Comparison of ENCODE assay signal across 17 mouse cellular contexts in the genomic region with DNA sequence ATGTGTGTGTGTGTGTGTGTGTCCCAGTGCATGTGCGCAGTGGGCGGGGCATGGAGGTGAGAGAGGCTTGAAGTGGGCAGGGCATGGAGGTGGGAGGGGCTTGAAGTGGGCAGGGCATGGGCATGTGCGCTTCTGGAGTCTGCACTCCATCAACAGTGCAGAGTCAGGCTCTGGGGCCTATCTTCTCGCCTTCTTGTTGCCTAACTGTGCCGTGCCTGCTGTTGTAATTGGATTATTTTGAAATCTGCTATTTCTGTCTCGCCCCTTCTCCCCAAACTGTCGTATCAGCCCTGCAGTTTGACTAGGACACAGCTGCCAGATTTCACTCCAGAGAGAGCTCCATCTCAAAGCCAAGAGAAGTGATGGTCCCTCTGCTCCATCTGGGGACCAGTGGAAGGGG.
DNase-seq lines count a peak whose midpoint lies in the region; ATAC-seq lines count a peak whose summit lies in the region.
"Had no signal": no experiment of that assay in that cellular context is flagged by ENCODE, and none has a peak within 500 bp of the region (broad histone marks: within the 10 kb centered on the region; RNA-seq: fewer than 3 reads in every experiment).

No protein-coding gene starts in this region.

- H3K4me1 ChIP-seq in liver, embryonic 12.5 days, result no peaks in the 10 kb centered on the region
- H3K4me1 ChIP-seq: midbrain, embryonic 10.5 days had no signal

- H3K36me3 ChIP-seq in liver, embryonic 12.5 days, result no peaks in the 10 kb centered on the region
- H3K36me3 ChIP-seq: midbrain, embryonic 10.5 days had no signal

- no peaks in the 10 kb centered on the region for H3K9me3 ChIP-seq in liver, embryonic 12.5 days (replicated peaks)
- H3K9me3 ChIP-seq: heart, embryonic 12.5 days; midbrain, embryonic 10.5 days had no signal

- DNase-seq in adrenal gland, postnatal 36 days, result peak; percentile 15 to 19
- no peak for DNase-seq in adrenal gland, adult 8-10 months
- DNase-seq in liver, result peak; percentile 27
- no peak for DNase-seq in natural killer cell, adult 2 months (ENCODE audit: low spot score in 2 of 2)
- no peak for DNase-seq in testis, postnatal 14 days (ENCODE audit: low spot score)
- DNase-seq: cerebellum, postnatal 14 days; gastrocnemius, adult 2 months; kidney, adult 11 months; kidney, postnatal 36 days; right cerebral cortex, postnatal 14 days had no signal

- H3K27me3 ChIP-seq in liver, embryonic 12.5 days (replicated peaks), result no peaks in the 10 kb centered on the region
- H3K27me3 ChIP-seq: heart, embryonic 12.5 days had no signal

- H3K4me3 ChIP-seq in liver, embryonic 12.5 days, result no peak overlapping the region
- H3K4me3 ChIP-seq: gastrocnemius, adult 2 months; heart, embryonic 12.5 days; midbrain, embryonic 10.5 days had no signal

- H3K4me2 ChIP-seq in liver, embryonic 12.5 days, result no peak overlapping the region
- H3K4me2 ChIP-seq: heart, embryonic 12.5 days had no signal

- H3K9ac ChIP-seq in liver, embryonic 12.5 days, result no peak overlapping the region
- H3K9ac ChIP-seq: heart, embryonic 12.5 days; liver, embryonic 14.5 days had no signal

- 79% methylated on average over 7 of the region's 7 CpGs for WGBS in liver, embryonic 12.5 days (ENCODE audit: insufficient replicate concordance)

- ATAC-seq in liver, embryonic 12.5 days, result no peak
- peak; percentile 90 for ATAC-seq in granulocyte monocyte progenitor cell, adult 5-6 weeks (replicated peaks; ENCODE audit: poor library complexity, severe bottlenecking)
- peak; percentile 77 for ATAC-seq in megakaryocyte, adult 5-6 weeks (ENCODE audit: poor library complexity, severe bottlenecking)
- ATAC-seq: activated CD4-positive, CD25-positive, alpha-beta regulatory T cell, adult 4 months had no signal

- no peak overlapping the region for H3K27ac ChIP-seq in liver, embryonic 12.5 days
- H3K27ac ChIP-seq: gastrocnemius, adult 2 months; liver, embryonic 14.5 days; midbrain, embryonic 10.5 days had no signal

Comparison
In these comparisons a context has a peak if more than half of its experiments do, and no peak if none do; other contexts are left out.
1. DNase-seq: peak in adrenal gland, postnatal 36 days (2 of 2) and liver (single experiment); none in adrenal gland, adult 8-10 months (single experiment), natural killer cell, adult 2 months (0 of 2) and testis, postnatal 14 days (single experiment).